Mouse (Mus musculus) heart, adult 2 months (tissue): ENCODE measurements around the gene Ctla4. TPM values are rescaled to one million over a fixed set of nuclear protein-coding genes. Genes with fewer than 3 reads are reported as not detected.

ENCODE experiments used
- DNase-seq, 2 experiments: peaks; one replicate each; pipeline ENCODE4 v3.0.0; 2021
- H3K27ac ChIP-seq: fragments of 200-600 bp; 2 replicates; pipeline ENCODE4 v1.8.1; 2022
- H3K27me3 ChIP-seq: fragments of 200-500 bp; 2 replicates; pipeline ENCODE4 v1.6.1; 2012; ENCODE audit warnings: mild to moderate bottlenecking, low read length, inconsistent platforms, mixed read lengths; ENCODE audit not compliant: control insufficient read depth, insufficient read depth
- H3K36me3 ChIP-seq: fragments of 200-500 bp; 2 replicates; pipeline ENCODE4 v1.6.1; 2012; ENCODE audit warnings: low read length, inconsistent platforms; ENCODE audit not compliant: control insufficient read depth, insufficient read depth
- H3K4me1 ChIP-seq: fragments of 200-500 bp; 2 replicates; pipeline ENCODE4 v1.6.1; 2011; ENCODE audit warnings: low read length; ENCODE audit not compliant: control insufficient read depth, insufficient read depth
- H3K4me3 ChIP-seq: fragments of 200-600 bp; 2 replicates; pipeline ENCODE4 v1.8.1; 2022
- H3K79me2 ChIP-seq: fragments of 200-500 bp; replicated peaks from 2 replicates; pipeline ENCODE4 v1.6.1; 2012; ENCODE audit warnings: mild to moderate bottlenecking, inconsistent platforms, low read length, moderate library complexity, mixed read lengths; ENCODE audit not compliant: control insufficient read depth, insufficient read depth
- H3K9ac ChIP-seq: fragments of 200-500 bp; 2 replicates; pipeline ENCODE4 v1.6.1; 2012; ENCODE audit warnings: low read depth, mild to moderate bottlenecking, control low read depth, inconsistent platforms, low read length, mixed read lengths
- CTCF ChIP-seq: fragments of 200-600 bp; IDR thresholded peaks from 2 replicates; pipeline ENCODE4 v1.8.1; 2022; ENCODE audit warnings: antibody characterized with exemption, mild to moderate bottlenecking, moderate library complexity
- EP300 ChIP-seq: fragments of 200-500 bp; IDR thresholded peaks from 2 replicates; pipeline ENCODE4 v1.6.1; 2011; ENCODE audit warnings: low read depth, low read length, control low read depth; ENCODE audit not compliant: insufficient read depth
- POLR2A ChIP-seq: fragments of 200-500 bp; IDR thresholded peaks from 2 replicates; pipeline ENCODE4 v1.6.1; 2011; ENCODE audit warnings: mild to moderate bottlenecking, low read depth, low read length, control low read depth; ENCODE audit not compliant: insufficient read depth
- WGBS: fragments of 180-500 bp; shearing (Covaris S2); methylation state at CpG from one replicate; pipeline ENCODE4 v1.1.7; 2018; 5-methylcytosine and 5-hydroxymethylcytosine counted together
- intact Hi-C: fragments of 180-260 bp; cut with DNase I; formaldehyde crosslinking; loops from one replicate; pipeline ENCODE4 v1.15.1; 2025
- long read RNA-seq: library from polyadenylated mRNA; stranded (forward); transcript quantifications from one replicate; pipeline ENCODE4 v2.0.0, GENCODE M21; 2021
- polyA plus RNA-seq: library from polyadenylated mRNA; depleted of rRNA; stranded (reverse); fragments of >200 nt; gene quantifications from 2 replicates; pipeline ENCODE4 v1.2.3, GENCODE M21; 2012; rRNA removed
- total RNA-seq, 2 experiments: library from RNA; stranded (reverse); gene quantifications; 2 replicates each; pipeline ENCODE4 v1.2.3; 2021

Ctla4 gene
- total RNA-seq (under 1 TPM; 0.86 to 0.91 TPM), polyA plus RNA-seq (0.74 and 2.0 TPM in 2 replicates)
- long read RNA-seq, partial matches to known transcripts = 0 of 1 reads
- long read RNA-seq, other reads (novel, unspliced or antisense) = 1 of 1 reads

GRCm38 (mm10) chr1:60886981-60887380 lies at the start of gene Ctla4:
Ctla4 (plus strand) TSS chr1:60887000.
- Histone ChIP-seq H3K4me1 (no peaks in the 10 kb centered on the region), H3K4me3 (no peak within 1 kb of the TSS), H3K27ac (no peak within 1 kb of the TSS), H3K79me2 (no peaks in the 10 kb centered on the region), H3K9ac (no peak within 1 kb of the TSS), H3K27me3 (no peaks in the 10 kb centered on the region), H3K36me3 (no peaks in the 10 kb centered on the region)
- DNase-seq = no peak
- intact Hi-C loops = no loop called here
- no peak for TF ChIP-seq CTCF
- TF ChIP-seq POLR2A = no peak
- no peak for TF ChIP-seq EP300
- 87% methylated on average over 7 of the region's 7 CpGs for WGBS

- Histone ChIP-seq H3K27ac (no peak overlapping the region), H3K36me3 (no peaks in the 10 kb centered on the region), H3K79me2 (no peaks in the 10 kb centered on the region), H3K4me1 (no peaks in the 10 kb centered on the region), H3K4me3 (no peak overlapping the region), H3K9ac (no peak overlapping the region), H3K27me3 (no peaks in the 10 kb centered on the region)
- 83% methylated on average over 1 of the region's 1 CpGs for WGBS
- intact Hi-C loops = no loop called here
- no peak for DNase-seq
- TF ChIP-seq EP300 (no peak), POLR2A (no peak), CTCF (no peak)
Measured at GRCm38 (mm10) chr1:60839161-60839560, 47.6 kb upstream of the Ctla4 start.

GRCm38 (mm10) chr1:60845318-60846060 lies 41.3 kb upstream of the Ctla4 start:
- intact Hi-C loops = no loop called here
- H3K4me3 ChIP-seq = no peak overlapping the region
- H3K36me3 ChIP-seq = no peaks in the 10 kb centered on the region
- no peak for TF ChIP-seq EP300
- no peak for TF ChIP-seq POLR2A
- no peak for TF ChIP-seq CTCF
- H3K9ac ChIP-seq = no peak overlapping the region
- peaks cover 5% of the 10 kb centered on the region for H3K4me1 ChIP-seq
- no peaks in the 10 kb centered on the region for H3K27me3 ChIP-seq
- DNase-seq = no peak
- no peak overlapping the region for H3K27ac ChIP-seq
- no peaks in the 10 kb centered on the region for H3K79me2 ChIP-seq
- 79% methylated on average over 7 of the region's 7 CpGs for WGBS

DNA sequence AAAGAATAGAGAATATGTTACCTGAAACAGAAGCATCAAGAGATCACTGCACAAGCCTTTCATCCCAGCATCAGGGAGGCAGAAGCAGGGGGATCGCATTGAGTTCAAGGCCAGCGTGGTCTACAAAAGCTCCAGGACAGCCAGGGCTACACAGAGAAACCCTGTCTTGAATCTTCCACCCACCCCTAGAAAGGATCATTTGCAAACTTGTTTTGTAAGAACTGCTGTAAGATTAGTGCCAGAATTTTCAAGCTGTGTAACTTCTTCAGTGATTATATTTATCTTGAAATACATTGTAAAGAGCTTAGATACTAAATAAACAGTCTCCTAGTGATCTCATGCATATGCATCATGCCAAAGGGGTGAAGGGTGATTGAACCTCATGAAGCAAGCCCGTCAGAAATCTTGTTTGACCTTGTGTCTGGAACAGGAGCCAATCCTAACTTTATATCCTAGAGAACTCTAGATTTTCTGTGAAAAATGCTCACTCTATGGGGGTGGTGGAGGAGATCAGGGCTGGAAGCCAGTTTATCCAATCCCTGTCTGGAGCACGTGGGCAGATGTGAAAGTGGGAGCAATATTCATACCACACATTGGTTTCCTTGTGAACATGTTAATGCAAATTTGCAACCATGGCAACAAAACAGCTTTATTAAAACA lies 40.1 kb upstream of the Ctla4 start:
- H3K36me3 ChIP-seq = peaks cover 3% of the 10 kb centered on the region
- no peaks in the 10 kb centered on the region for H3K27me3 ChIP-seq
- 56% methylated on average over 4 of the region's 4 CpGs for WGBS
- H3K27ac ChIP-seq = peak overlapping the region; percentile 55
- TF ChIP-seq CTCF (no peak), EP300 (no peak)
- no peak overlapping the region for H3K9ac ChIP-seq
- H3K4me3 ChIP-seq = no peak overlapping the region
- no peaks in the 10 kb centered on the region for H3K79me2 ChIP-seq
- no peak for DNase-seq
- peaks cover 8% of the 10 kb centered on the region for H3K4me1 ChIP-seq
- intact Hi-C loops = no loop called here

GRCm38 (mm10) chr1:60849112-60849511 lies 37.7 kb upstream of the Ctla4 start:
- no peak for DNase-seq
- peak overlapping the region; percentile 47 for H3K27ac ChIP-seq
- WGBS = 39% methylated on average over 2 of the region's 2 CpGs
- intact Hi-C loops = no loop called here
- H3K36me3 ChIP-seq = peaks cover 3% of the 10 kb centered on the region
- H3K4me1 ChIP-seq = peaks cover 12% of the 10 kb centered on the region
- H3K27me3 ChIP-seq = no peaks in the 10 kb centered on the region
- TF ChIP-seq CTCF (no peak), POLR2A (no peak), EP300 (no peak)
- no peak overlapping the region for H3K4me3 ChIP-seq
- H3K9ac ChIP-seq = no peak overlapping the region
- H3K79me2 ChIP-seq = no peaks in the 10 kb centered on the region

DNA sequence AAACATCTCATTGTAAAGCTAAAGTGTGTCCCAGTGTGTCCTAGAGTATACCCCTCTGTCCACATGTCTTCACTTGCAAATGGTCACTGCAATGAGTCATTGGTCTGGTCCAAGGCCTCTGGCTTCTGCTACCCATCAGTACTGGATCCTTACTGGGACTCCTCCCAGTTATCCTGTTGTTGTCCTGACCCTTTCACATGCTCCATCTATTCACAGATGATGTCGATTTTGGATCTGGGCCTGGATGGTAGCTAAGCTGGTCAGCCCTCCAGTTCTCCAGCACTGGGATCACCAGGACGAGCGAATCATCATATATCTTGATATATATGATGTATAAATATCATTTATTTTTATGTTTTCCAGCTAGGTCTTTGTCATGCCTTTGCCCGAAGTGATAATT lies 37.0 kb upstream of the Ctla4 start:
- 89% methylated on average over 4 of the region's 4 CpGs for WGBS
- no peak overlapping the region for H3K9ac ChIP-seq
- H3K36me3 ChIP-seq = peaks cover 3% of the 10 kb centered on the region
- H3K4me3 ChIP-seq = no peak overlapping the region
- H3K27me3 ChIP-seq = no peaks in the 10 kb centered on the region
- no peaks in the 10 kb centered on the region for H3K79me2 ChIP-seq
- intact Hi-C loops = loop anchor here (5.0 kb wide), 1 partner anchor 33 kb away; no protein-coding TSS in a partner anchor
- no peak for DNase-seq
- no peak overlapping the region for H3K27ac ChIP-seq
- peaks cover 12% of the 10 kb centered on the region for H3K4me1 ChIP-seq
- TF ChIP-seq POLR2A = no peak
- no peak for TF ChIP-seq CTCF
- no peak for TF ChIP-seq EP300
